Mouse (Mus musculus) limb, embryonic 15.5 days (tissue): ENCODE data around the gene Il1r1. TPM values are rescaled to one million over a fixed set of nuclear protein-coding genes. Genes with fewer than 3 reads are reported as not detected.

ENCODE experiments used
- ATAC-seq: fragments of 200-750 bp; cut with Nextera tagmentation; 2 replicates; pipeline ENCODE4 v1.8.0; 2017; ENCODE audit warnings: low read depth, moderate TSS enrichment; ENCODE audit not compliant: insufficient number of reproducible peaks, low FRiP score, low TSS enrichment
- H3K27ac ChIP-seq: fragments of 300-500 bp; sonication (generic); 2 replicates; pipeline ENCODE4 v1.5.1; 2015; ENCODE audit warnings: moderate library complexity, mild to moderate bottlenecking, inconsistent platforms
- H3K27me3 ChIP-seq: fragments of 300-500 bp; sonication (generic); 2 replicates; pipeline ENCODE4 v1.6.1; 2015; ENCODE audit warnings: inconsistent platforms
- H3K36me3 ChIP-seq: fragments of 300-500 bp; sonication (generic); 2 replicates; pipeline ENCODE4 v1.6.1; 2015; ENCODE audit warnings: inconsistent platforms
- H3K4me1 ChIP-seq: fragments of 300-500 bp; sonication (generic); 2 replicates; pipeline ENCODE4 v1.6.1; 2015; ENCODE audit warnings: inconsistent platforms
- H3K4me2 ChIP-seq: fragments of 300-500 bp; sonication (generic); 2 replicates; pipeline ENCODE4 v1.6.1; 2015; ENCODE audit warnings: mild to moderate bottlenecking, inconsistent platforms
- H3K4me3 ChIP-seq: fragments of 300-500 bp; sonication (generic); 2 replicates; pipeline ENCODE4 v1.5.1; 2015; ENCODE audit warnings: mild to moderate bottlenecking, inconsistent platforms
- H3K9ac ChIP-seq: fragments of 300-500 bp; sonication (generic); 2 replicates; pipeline ENCODE4 v1.6.1; 2015; ENCODE audit warnings: inconsistent platforms
- H3K9me3 ChIP-seq: fragments of 300-500 bp; sonication (generic); 2 replicates; pipeline ENCODE4 v1.6.1; 2016; ENCODE audit warnings: inconsistent platforms
- WGBS: fragments of 180-500 bp; shearing (Covaris S2); methylation state at CpG from one replicate; pipeline ENCODE4 v1.1.7; 2015; 5-methylcytosine and 5-hydroxymethylcytosine counted together
- polyA plus RNA-seq: library from polyadenylated mRNA; unstranded; fragments of >200 nt; fragmentation: Nextera tagmentation; extraction: Ambion mirVana; gene quantifications from 2 replicates; pipeline ENCODE4 v1.2.1, GENCODE M21; 2015

The Il1r1 gene
- polyA plus RNA-seq, 1 experiment from 2014 or later: 10.4 TPM

DNA sequence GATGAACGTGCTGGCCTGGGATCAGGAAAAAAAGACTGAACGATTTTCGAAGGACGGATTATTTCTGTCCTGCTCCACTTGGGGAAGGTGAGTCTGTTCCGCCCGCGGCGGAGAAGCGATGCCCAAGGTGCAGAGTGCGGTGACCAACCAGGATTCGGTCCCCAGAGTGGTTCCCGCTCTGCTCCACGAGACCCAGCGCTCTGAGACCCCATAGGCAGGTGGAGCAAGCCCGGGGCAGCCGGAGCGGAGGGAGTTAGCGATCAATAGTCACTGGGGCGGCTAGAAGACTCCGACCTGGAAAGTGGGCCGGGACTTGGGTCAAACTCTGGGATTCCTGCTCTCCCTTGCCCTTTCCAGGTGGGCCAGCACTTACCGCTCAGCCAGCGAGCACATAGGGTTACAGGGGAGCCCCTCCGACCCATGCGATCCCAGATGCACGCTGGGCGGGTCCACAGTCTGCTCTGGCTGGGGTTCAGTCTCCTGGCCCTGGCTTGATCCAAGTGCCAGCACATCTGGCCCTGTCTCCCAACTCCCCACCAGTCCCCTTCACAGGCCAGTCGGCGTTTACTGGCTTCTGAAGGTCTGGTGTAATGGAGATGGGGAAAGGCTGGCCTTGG is 100.9 kb downstream of the Il1r1 start:
- Histone ChIP-seq H3K4me3 (peak overlapping the region; percentile 46), H3K27me3 (peaks cover 12% of the 10 kb centered on the region), H3K27ac (no peak overlapping the region), H3K4me1 (peaks cover 23% of the 10 kb centered on the region), H3K4me2 (peak overlapping the region; percentile 82), H3K9me3 (no peaks in the 10 kb centered on the region), H3K36me3 (no peaks in the 10 kb centered on the region), H3K9ac (peak overlapping the region; percentile 24)
- 0 out of 2 replicates have a peak, but pooled peaks have one; percentile 19 for ATAC-seq
- 3% methylated on average over 29 of the region's 29 CpGs for WGBS

DNA sequence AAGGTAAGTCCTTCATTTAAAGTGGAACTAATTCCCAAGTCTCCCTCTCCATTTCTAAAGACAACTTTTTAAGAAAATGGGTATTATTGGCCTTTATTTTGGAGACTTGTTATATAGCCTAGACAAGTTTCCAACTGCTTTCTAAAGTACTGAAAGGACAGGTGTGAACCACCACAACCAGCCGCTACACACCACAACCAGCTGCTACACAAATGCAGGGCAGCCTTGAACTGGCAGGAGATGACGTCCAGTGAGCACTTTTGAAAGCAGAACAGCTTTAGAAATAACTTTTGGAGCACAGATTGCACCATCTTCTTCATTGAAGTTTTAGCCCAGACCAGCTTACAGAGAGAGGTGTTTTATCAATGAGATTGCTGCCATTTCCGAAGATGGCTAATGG is 102.7 kb downstream of the Il1r1 start:
- 80% methylated on average over 3 of the region's 3 CpGs for WGBS
- H3K27me3 ChIP-seq: peaks cover 12% of the 10 kb centered on the region
- no peak overlapping the region for H3K27ac ChIP-seq
- H3K36me3 ChIP-seq: no peaks in the 10 kb centered on the region
- H3K9me3 ChIP-seq: no peaks in the 10 kb centered on the region
- H3K4me2 ChIP-seq: no peak overlapping the region
- H3K9ac ChIP-seq: no peak overlapping the region
- H3K4me3 ChIP-seq: no peak overlapping the region
- H3K4me1 ChIP-seq: peaks cover 23% of the 10 kb centered on the region
- ATAC-seq: no peak

DNA sequence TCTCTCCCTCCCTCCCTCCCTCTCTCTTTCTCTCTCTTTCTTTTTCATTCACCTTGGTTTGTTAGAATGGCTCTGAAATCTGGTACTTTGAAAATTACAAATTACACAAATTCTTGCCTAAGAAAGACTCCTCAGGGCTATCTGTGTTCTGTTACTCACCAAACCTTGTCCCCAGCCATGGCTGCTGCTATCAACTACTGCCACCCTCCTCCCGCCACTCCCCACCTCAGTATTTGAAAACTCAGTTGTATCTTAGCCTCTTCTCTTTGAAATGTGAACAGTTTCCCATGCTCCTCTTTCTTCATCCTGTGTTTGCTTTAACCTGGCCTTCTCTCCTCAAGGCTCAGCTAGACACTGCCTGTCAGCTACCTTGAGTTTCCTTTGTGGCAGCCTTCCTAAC is 104.6 kb downstream of the Il1r1 start:
- ATAC-seq: no peak
- H3K27me3 ChIP-seq: peaks cover 12% of the 10 kb centered on the region
- no peak overlapping the region for H3K27ac ChIP-seq
- H3K4me3 ChIP-seq: no peak overlapping the region
- 76% methylated on average over 1 of the region's 1 CpGs for WGBS
- H3K9ac ChIP-seq: no peak overlapping the region
- H3K36me3 ChIP-seq: no peaks in the 10 kb centered on the region
- no peaks in the 10 kb centered on the region for H3K9me3 ChIP-seq
- peaks cover 17% of the 10 kb centered on the region for H3K4me1 ChIP-seq
- H3K4me2 ChIP-seq: no peak overlapping the region

DNA sequence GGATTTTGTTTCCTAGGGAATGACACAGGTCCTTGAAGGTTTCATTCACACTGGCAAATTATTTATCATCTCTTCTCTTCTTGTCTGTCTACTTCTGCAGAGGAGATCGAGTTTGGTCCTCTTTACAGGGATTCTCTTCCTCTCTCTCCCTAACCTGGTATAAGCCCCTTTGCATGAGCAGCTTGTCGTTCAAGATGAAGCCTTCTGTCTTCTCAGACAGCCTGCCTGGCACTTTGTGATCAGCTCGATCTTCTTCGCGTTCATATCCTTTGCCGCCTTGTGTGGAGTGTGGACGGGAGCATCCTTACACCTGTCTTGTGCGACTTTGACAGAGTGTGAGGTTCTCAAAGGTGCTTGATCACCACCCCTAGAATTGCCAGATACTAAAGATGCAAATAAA is 105.3 kb downstream of the Il1r1 start:
- Histone ChIP-seq H3K4me3 (no peak overlapping the region), H3K4me2 (no peak overlapping the region), H3K9me3 (no peaks in the 10 kb centered on the region), H3K9ac (no peak overlapping the region), H3K4me1 (peaks cover 12% of the 10 kb centered on the region), H3K27me3 (peaks cover 12% of the 10 kb centered on the region), H3K36me3 (no peaks in the 10 kb centered on the region), H3K27ac (no peak overlapping the region)
- ATAC-seq: no peak
- WGBS: 81% methylated on average over 8 of the region's 8 CpGs

DNA sequence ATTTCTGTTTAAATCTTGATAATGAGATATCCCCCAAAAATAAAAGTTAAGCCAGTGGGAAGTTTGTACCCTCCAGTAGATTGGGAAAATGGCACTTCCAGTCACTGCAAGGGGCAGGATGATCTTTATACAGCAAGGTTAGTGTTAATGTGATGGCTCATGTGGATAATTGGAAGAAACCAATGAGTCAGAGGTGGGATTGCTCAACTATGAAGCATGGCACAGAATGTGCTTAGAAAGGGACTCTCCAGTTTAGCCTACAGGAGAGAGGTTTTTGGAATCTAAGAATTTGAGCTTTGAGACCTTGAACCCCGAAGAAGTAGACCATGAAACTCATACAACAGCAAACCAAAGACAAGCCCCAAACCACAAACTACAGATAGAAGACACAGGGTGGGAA is 114.5 kb downstream of the Il1r1 start:
- Histone ChIP-seq H3K9me3 (no peaks in the 10 kb centered on the region), H3K27me3 (no peaks in the 10 kb centered on the region), H3K4me1 (no peaks in the 10 kb centered on the region), H3K27ac (no peak overlapping the region), H3K4me2 (no peak overlapping the region), H3K4me3 (no peak overlapping the region), H3K36me3 (no peaks in the 10 kb centered on the region), H3K9ac (no peak overlapping the region)
- WGBS: 92% methylated on average over 1 of the region's 1 CpGs
- ATAC-seq: no peak

DNA sequence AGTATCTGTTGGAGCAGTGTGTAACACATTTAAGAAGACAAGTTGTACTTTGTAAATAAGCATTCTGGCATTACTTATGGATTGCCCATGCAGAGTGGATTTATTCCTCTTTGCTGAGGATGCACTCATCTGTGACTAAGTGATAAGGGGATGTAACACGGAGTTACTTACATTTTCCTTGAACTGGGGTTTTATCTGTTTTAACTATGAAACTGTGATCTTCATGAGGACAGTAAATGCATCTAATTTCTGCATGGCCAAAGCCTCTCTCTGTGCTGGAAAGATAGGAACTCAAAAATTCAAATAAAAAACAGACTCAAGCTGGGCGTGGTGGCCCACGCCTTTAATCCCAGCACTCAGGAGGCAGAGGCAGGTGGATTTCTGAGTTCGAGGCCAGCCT is 115.2 kb downstream of the Il1r1 start:
- whole genome bisulfite sequencing: 87% methylated on average over 4 of the region's 4 CpGs
- H3K4me1 ChIP-seq: no peaks in the 10 kb centered on the region

DNA sequence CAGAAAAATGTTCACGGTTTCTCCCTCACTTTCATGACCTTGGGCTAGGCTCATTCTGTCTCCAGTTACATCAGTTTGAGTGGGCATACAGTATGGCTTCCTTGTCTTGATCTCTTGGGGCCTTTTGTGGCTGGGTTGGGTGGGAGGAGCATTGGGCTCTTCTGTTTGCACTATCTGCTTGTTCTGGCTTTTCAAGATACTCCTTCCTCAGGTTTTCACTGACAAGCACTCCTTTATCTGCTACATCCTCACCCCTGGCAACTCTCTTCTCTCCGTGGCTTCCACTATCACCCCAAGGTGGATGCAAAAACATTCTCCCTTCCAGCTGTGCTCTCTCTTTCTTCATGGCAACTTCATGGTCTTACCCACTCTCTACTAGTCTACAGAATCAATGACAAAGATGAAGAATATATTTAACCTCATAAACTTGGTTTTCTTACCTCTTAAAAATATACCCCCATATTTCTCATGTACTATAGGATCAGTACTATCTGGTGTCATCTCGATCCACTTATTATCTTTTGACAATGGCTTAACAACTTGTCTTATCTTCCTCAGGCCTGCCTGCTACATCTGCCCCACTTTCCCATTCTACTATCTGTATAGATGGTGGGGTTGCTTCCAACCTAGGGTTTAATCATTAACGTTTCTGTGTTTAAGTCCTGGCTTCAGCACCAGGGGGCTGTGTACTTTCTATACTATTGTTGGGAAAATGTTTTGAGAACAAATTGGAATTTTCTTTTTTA is 127.5 kb downstream of the Il1r1 start:
- WGBS: 63% methylated on average over 4 of the region's 4 CpGs
- H3K4me1 ChIP-seq: 0 out of 2 replicates have a peak, but pooled peaks cover 4% of the 10 kb centered on the region
- H3K27me3 ChIP-seq: 0 out of 2 replicates have a peak, but pooled peaks cover 3% of the 10 kb centered on the region
- ATAC-seq: no peak
- no peak overlapping the region for H3K27ac ChIP-seq
- H3K9me3 ChIP-seq: no peaks in the 10 kb centered on the region
- H3K4me2 ChIP-seq: no peak overlapping the region
- H3K36me3 ChIP-seq: no peaks in the 10 kb centered on the region
- no peak overlapping the region for H3K9ac ChIP-seq
- no peak overlapping the region for H3K4me3 ChIP-seq

More for the DNA sequence above, 115.2 kb downstream of the Il1r1 start:
- Histone ChIP-seq H3K4me3 (no peak overlapping the region), H3K36me3 (no peaks in the 10 kb centered on the region), H3K27ac (no peak overlapping the region), H3K4me2 (no peak overlapping the region), H3K9ac (no peak overlapping the region), H3K27me3 (no peaks in the 10 kb centered on the region), H3K9me3 (no peaks in the 10 kb centered on the region)
- ATAC-seq: no peak

DNA sequence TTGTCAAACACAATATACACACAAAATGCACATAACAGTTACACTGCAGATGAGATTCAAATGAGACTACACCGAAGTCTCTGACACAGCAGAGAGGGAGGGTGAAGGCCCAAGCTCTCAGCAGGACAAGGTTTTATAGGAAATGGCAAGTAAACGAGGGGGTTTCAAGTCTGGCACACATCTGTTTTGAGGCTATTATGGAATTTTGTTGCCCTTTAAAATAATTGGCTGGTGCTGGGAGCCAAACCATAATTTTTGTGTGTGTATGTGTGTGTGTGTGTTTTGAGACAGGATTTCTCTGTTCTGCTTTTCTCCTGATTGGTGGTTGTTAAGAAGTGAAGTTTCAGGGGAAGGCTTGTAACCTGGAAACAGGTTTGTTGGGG is 128.0 kb downstream of the Il1r1 start:
- Histone ChIP-seq H3K36me3 (no peaks in the 10 kb centered on the region), H3K4me1 (0 out of 2 replicates have a peak, but pooled peaks cover 4% of the 10 kb centered on the region), H3K9ac (no peak overlapping the region), H3K4me2 (no peak overlapping the region), H3K4me3 (no peak overlapping the region), H3K27ac (no peak overlapping the region), H3K27me3 (0 out of 2 replicates have a peak, but pooled peaks cover 3% of the 10 kb centered on the region), H3K9me3 (no peaks in the 10 kb centered on the region)
- WGBS: 29% methylated on average over 2 of the region's 2 CpGs
- no peak for ATAC-seq

DNA sequence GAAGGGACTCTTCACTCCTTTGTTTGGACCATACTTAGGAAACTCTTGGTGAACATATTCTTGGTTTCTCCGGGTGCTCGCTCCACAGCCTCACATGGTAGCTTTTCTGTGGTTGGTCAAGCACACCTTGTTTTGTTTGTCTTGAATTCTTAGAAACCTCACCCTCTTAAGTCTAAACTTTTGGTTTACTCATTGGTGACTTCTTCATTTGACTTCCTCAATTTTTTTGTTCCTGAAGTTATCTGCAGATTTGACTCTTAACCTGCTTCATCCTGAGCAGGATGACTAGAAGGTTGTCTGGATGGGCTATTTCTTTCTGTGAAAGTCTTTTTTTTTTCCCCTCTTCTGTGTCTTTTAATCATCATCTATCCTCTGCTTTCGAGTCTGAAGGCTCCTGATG is 129.8 kb downstream of the Il1r1 start:
- H3K27ac ChIP-seq: no peak overlapping the region
- no peak for ATAC-seq
- H3K9ac ChIP-seq: no peak overlapping the region
- 87% methylated on average over 3 of the region's 3 CpGs for WGBS
- no peak overlapping the region for H3K4me2 ChIP-seq
- H3K36me3 ChIP-seq: no peaks in the 10 kb centered on the region
- H3K4me3 ChIP-seq: no peak overlapping the region
- H3K4me1 ChIP-seq: peaks cover 6% of the 10 kb centered on the region; the same call in 1 of the 2 replicates
- H3K27me3 ChIP-seq: 0 out of 2 replicates have a peak, but pooled peaks cover 3% of the 10 kb centered on the region
- H3K9me3 ChIP-seq: no peaks in the 10 kb centered on the region

DNA sequence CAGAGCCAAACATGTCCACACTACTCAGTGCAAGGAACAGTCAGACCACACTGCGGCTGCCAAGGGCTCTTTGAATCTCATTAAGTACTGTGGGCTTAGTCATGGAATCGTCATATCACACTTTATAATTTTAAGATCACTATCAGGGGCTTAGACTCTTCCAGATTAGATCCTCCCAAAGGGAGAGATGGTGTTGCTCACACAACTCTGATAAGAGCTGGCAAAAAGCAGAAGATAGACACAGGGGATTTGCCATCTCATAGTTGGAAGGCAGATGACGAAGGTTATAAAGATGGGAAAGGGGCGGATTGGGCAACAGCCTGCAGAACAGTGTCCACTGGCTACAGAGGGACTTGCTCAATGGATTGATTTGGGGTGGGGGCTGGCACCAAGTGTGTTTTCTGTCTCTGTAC is 130.6 kb downstream of the Il1r1 start:
- peaks cover 6% of the 10 kb centered on the region; the same call in 1 of the 2 replicates for H3K4me1 ChIP-seq
- ATAC-seq: no peak
- H3K4me3 ChIP-seq: no peak overlapping the region
- no peak overlapping the region for H3K27ac ChIP-seq
- 85% methylated on average over 4 of the region's 4 CpGs for whole genome bisulfite sequencing
- no peaks in the 10 kb centered on the region for H3K9me3 ChIP-seq
- no peaks in the 10 kb centered on the region for H3K36me3 ChIP-seq
- H3K27me3 ChIP-seq: 0 out of 2 replicates have a peak, but pooled peaks cover 3% of the 10 kb centered on the region
- H3K4me2 ChIP-seq: no peak overlapping the region
- H3K9ac ChIP-seq: no peak overlapping the region

DNA sequence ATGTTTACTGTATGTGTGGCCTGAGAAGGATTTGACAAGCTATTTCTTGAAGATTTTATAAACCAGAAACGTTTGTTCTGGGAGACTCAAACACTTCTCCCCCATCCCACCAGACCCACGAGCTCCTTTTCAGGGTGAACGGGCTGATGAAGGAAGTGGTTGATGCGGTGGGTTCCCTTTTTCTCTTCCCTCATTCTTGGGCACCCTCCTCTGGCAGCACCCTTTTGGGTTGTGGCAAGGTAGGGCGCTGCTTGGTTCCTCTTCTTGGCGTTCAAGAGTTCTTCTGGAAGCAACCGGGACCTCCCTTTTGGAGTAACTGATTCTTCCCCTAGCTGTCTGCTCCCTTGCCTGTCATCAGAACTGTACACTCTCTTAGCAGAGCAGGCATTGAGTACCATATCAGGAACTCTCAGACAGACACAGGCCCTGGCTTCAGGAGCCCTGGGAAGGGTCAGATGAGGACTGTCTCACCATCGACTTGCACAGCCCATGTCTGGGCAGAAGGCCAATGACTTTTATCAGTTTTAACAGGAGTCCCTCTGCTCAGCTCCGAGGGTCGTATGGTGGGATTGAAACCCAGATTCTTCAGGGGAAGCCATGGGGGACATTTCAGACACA is 131.1 kb downstream of the Il1r1 start:
- ATAC-seq: no peak
- no peaks in the 10 kb centered on the region for H3K9me3 ChIP-seq
- WGBS: 66% methylated on average over 10 of the region's 10 CpGs

DNA sequence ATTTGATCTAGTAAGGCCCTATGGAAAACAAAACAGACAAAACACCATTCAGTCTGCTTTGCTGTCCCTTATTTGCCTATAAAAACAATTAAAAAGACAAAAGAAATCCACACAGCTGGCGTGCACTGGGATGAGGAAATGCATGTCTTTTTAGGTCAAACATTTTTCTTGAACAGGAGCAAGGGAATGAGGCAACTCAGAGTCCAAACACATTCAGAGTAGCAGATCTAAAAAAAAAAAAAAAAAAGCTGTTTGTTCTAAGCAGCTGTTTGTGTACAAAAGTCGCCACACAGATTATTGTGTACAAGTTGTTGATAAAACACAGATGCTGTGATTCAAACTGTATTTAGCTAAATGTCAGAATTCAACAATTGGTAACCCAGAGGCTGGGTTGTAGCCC is 133.0 kb downstream of the Il1r1 start:
- Histone ChIP-seq H3K4me3 (no peak overlapping the region), H3K9me3 (no peaks in the 10 kb centered on the region), H3K9ac (no peak overlapping the region), H3K4me2 (no peak overlapping the region), H3K36me3 (no peaks in the 10 kb centered on the region), H3K27ac (no peak overlapping the region), H3K27me3 (0 out of 2 replicates have a peak, but pooled peaks cover 3% of the 10 kb centered on the region), H3K4me1 (peaks cover 6% of the 10 kb centered on the region; the same call in 1 of the 2 replicates)
- ATAC-seq: no peak
- WGBS: 58% methylated on average over 2 of the region's 2 CpGs

More for the DNA sequence above, 131.1 kb downstream of the Il1r1 start:
- Histone ChIP-seq H3K27ac (no peak overlapping the region), H3K4me1 (peaks cover 6% of the 10 kb centered on the region; the same call in 1 of the 2 replicates), H3K27me3 (0 out of 2 replicates have a peak, but pooled peaks cover 3% of the 10 kb centered on the region), H3K9ac (no peak overlapping the region), H3K36me3 (no peaks in the 10 kb centered on the region), H3K4me2 (no peak overlapping the region), H3K4me3 (no peak overlapping the region)
